Mouse (Mus musculus) MEL (cell line): ENCODE measurements around the gene Tox3. TPM values are rescaled to one million over a fixed set of nuclear protein-coding genes. Genes with fewer than 3 reads are reported as not detected.

Experiments used
- DNase-seq: peaks from one replicate; pipeline ENCODE4 v3.0.0; 2011; ENCODE audit warnings: low read depth, low spot score
- H3K27ac ChIP-seq: 2 replicates; pipeline ENCODE4 v1.5.1; 2012; ENCODE audit warnings: low read depth, mild to moderate bottlenecking, control low read depth, low read length, moderate library complexity; ENCODE audit not compliant: control insufficient read depth
- H3K27me3 ChIP-seq, 2 experiments: fragments of 150-350 bp in 1 of 2; sonication (generic) in 1 of 2; 2 replicates each; pipeline ENCODE4 v1.6.1; 2012; ENCODE audit warnings: low read length in 2 of 2, mild to moderate bottlenecking in 2 of 2, improper control_type of control experiment in 1 of 2, moderate library complexity in 1 of 2; ENCODE audit not compliant: insufficient read depth in 2 of 2, control insufficient read depth in 1 of 2
- H3K36me3 ChIP-seq, 2 experiments: 2 replicates each; pipeline ENCODE4 v1.6.1; 2012 to 2014; ENCODE audit warnings: low read length in 2 of 2, improper control_type of control experiment in 1 of 2, inconsistent platforms in 1 of 2, mild to moderate bottlenecking in 1 of 2; ENCODE audit not compliant: insufficient read depth in 2 of 2, control insufficient read depth in 1 of 2
- H3K4me1 ChIP-seq, 2 experiments: fragments of 150-350 bp in 1 of 2; sonication (generic) in 1 of 2; 2 replicates each; pipeline ENCODE4 v1.6.1; 2012; ENCODE audit warnings: low read length in 2 of 2, improper control_type of control experiment in 1 of 2, mild to moderate bottlenecking in 1 of 2; ENCODE audit not compliant: insufficient read depth in 2 of 2, control insufficient read depth in 1 of 2
- H3K4me3 ChIP-seq, 2 experiments: fragments of 150-350 bp in 1 of 2; sonication (generic) in 1 of 2; 2 replicates each; pipeline ENCODE4 v1.5.1; 2012; ENCODE audit warnings: low read depth in 2 of 2, low read length in 2 of 2, mild to moderate bottlenecking in 2 of 2, moderate library complexity in 2 of 2, control low read depth in 1 of 2, improper control_type of control experiment in 1 of 2; ENCODE audit not compliant: control insufficient read depth in 1 of 2, insufficient read depth in 1 of 2
- H3K79me2 ChIP-seq: 2 replicates; pipeline ENCODE4 v1.6.1; 2012; ENCODE audit warnings: mild to moderate bottlenecking, low read length, moderate library complexity; ENCODE audit not compliant: control insufficient read depth, poor library complexity, insufficient read depth
- H3K9ac ChIP-seq: 2 replicates; pipeline ENCODE4 v1.6.1; 2012; ENCODE audit warnings: low read depth, mild to moderate bottlenecking, control low read depth, low read length, moderate library complexity; ENCODE audit not compliant: control insufficient read depth, poor library complexity, severe bottlenecking
- H3K9me3 ChIP-seq: fragments of 150-350 bp; sonication (generic); replicated peaks from 2 replicates; pipeline ENCODE4 v1.6.1; 2012; ENCODE audit warnings: mild to moderate bottlenecking, low read length, improper control_type of control experiment, moderate library complexity; ENCODE audit not compliant: insufficient read depth
- CHD1 ChIP-seq: IDR thresholded peaks from 2 replicates; pipeline ENCODE4 v1.6.1; 2012; ENCODE audit warnings: low read depth, mild to moderate bottlenecking, inconsistent platforms, low read length, improper control_type of control experiment
- CHD2 ChIP-seq: IDR thresholded peaks from 2 replicates; pipeline ENCODE4 v1.6.1; 2011; ENCODE audit warnings: low read length, improper control_type of control experiment
- ETS1 ChIP-seq: IDR thresholded peaks from 2 replicates; pipeline ENCODE4 v1.6.1; 2012; ENCODE audit warnings: low read depth, mild to moderate bottlenecking, inconsistent platforms, low read length, improper control_type of control experiment, moderate library complexity
- GATA1 ChIP-seq: IDR thresholded peaks from 2 replicates; pipeline ENCODE4 v1.6.1; 2011; ENCODE audit warnings: low read depth, low read length, improper control_type of control experiment
- HCFC1 ChIP-seq: IDR thresholded peaks from 2 replicates; pipeline ENCODE4 v1.6.1; 2012; ENCODE audit warnings: low read depth, mild to moderate bottlenecking, inconsistent platforms, low read length, improper control_type of control experiment, moderate library complexity
- JUND ChIP-seq: IDR thresholded peaks from 2 replicates; pipeline ENCODE4 v1.6.1; 2011; ENCODE audit warnings: low read depth, mild to moderate bottlenecking, improper control_type of control experiment, low read length
- KAT2A ChIP-seq: conservative IDR thresholded peaks from 2 replicates; pipeline ENCODE4 v1.6.1; 2012; ENCODE audit warnings: low read depth, low read length, improper control_type of control experiment, inconsistent platforms
- MAFK ChIP-seq: IDR thresholded peaks from 2 replicates; pipeline ENCODE4 v1.6.1; 2011; ENCODE audit warnings: low read depth, mild to moderate bottlenecking, low read length, improper control_type of control experiment, borderline replicate concordance
- MAZ ChIP-seq: IDR thresholded peaks from 2 replicates; pipeline ENCODE4 v1.6.1; 2012; ENCODE audit warnings: low read depth, mild to moderate bottlenecking, inconsistent platforms, low read length, improper control_type of control experiment
- MXI1 ChIP-seq: IDR thresholded peaks from 2 replicates; pipeline ENCODE4 v1.6.1; 2011; ENCODE audit warnings: mild to moderate bottlenecking, low read depth, low read length, improper control_type of control experiment
- MYB ChIP-seq: IDR thresholded peaks from 2 replicates; pipeline ENCODE4 v1.6.1; 2011; ENCODE audit warnings: mild to moderate bottlenecking, low read depth, low read length, improper control_type of control experiment
- MYC ChIP-seq: IDR thresholded peaks from 2 replicates; pipeline ENCODE4 v1.6.1; 2011; ENCODE audit warnings: low read depth, mild to moderate bottlenecking, low read length, improper control_type of control experiment, moderate library complexity
- NELFE ChIP-seq: IDR thresholded peaks from 2 replicates; pipeline ENCODE4 v1.6.1; 2011; ENCODE audit warnings: low read depth, low read length, improper control_type of control experiment
- RAD21 ChIP-seq: IDR thresholded peaks from 2 replicates; pipeline ENCODE4 v1.6.1; 2011; ENCODE audit warnings: mild to moderate bottlenecking, low read depth, low read length, improper control_type of control experiment
- RCOR1 ChIP-seq: IDR thresholded peaks from 2 replicates; pipeline ENCODE4 v1.6.1; 2012; ENCODE audit warnings: low read depth, mild to moderate bottlenecking, inconsistent platforms, low read length, improper control_type of control experiment
- TAL1 ChIP-seq: IDR thresholded peaks from 2 replicates; pipeline ENCODE4 v1.6.1; 2012; ENCODE audit warnings: mild to moderate bottlenecking, inconsistent platforms, low read length, moderate library complexity, mixed read lengths
- UBTF ChIP-seq: IDR thresholded peaks from 2 replicates; pipeline ENCODE4 v1.6.1; 2012; ENCODE audit warnings: low read depth, mild to moderate bottlenecking, inconsistent platforms, low read length, improper control_type of control experiment, moderate library complexity, borderline replicate concordance; ENCODE audit not compliant: insufficient read depth
- ZKSCAN1 ChIP-seq: IDR thresholded peaks from 2 replicates; pipeline ENCODE4 v1.6.1; 2012; ENCODE audit warnings: low read depth, mild to moderate bottlenecking, inconsistent platforms, low read length, improper control_type of control experiment, moderate library complexity
- ZNF384 ChIP-seq: IDR thresholded peaks from 2 replicates; pipeline ENCODE4 v1.6.1; 2012; ENCODE audit warnings: low read depth, mild to moderate bottlenecking, inconsistent platforms, low read length, improper control_type of control experiment
- polyA plus RNA-seq, 2 experiments: library from polyadenylated mRNA; stranded (reverse) in 1 of 2; unstranded in 1 of 2; fragments of >175 nt in 1 of 2; fragments of >200 nt in 1 of 2; gene quantifications; 2 replicates each; pipeline versions ENCODE4 v1.2.1 to v1.2.4; 2012; ENCODE audit warnings: low replicate concordance in 2 of 2, low read depth in 1 of 2; ENCODE audit not compliant: insufficient read length in 2 of 2, insufficient read depth in 1 of 2, missing spikeins in 1 of 2
- total RNA-seq: library from RNA; depleted of rRNA; stranded (reverse); fragments of 300-350 nt; gene quantifications from 2 replicates; pipeline ENCODE4 v1.2.3, GENCODE M21; 2012

The Tox3 gene
- total and polyA plus RNA-seq, 3 experiments: not detected

DNA sequence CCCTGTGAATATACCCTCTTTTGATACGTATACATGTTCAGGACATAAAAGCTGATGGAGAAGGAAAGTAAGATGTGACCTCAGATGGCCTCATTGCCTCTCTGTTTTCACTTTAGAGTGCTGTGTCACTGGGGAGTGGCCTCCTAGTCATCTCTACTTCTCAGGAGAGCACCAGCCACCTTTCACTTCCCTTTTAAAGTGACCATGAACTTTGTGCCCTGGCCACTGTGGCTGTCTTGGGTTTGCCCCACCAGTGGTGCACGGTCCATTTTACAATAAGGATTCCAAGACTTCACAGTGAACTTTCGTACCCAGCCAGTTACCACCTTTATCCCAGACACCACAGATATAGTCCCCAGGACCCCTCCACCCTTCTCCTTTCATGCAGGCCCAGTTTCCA, 29.9 kb upstream of the Tox3 start:
- H3K27ac ChIP-seq: no peak overlapping the region
- no peaks in the 10 kb centered on the region for H3K27me3 ChIP-seq
- TF ChIP-seq MYB: no peak

DNA sequence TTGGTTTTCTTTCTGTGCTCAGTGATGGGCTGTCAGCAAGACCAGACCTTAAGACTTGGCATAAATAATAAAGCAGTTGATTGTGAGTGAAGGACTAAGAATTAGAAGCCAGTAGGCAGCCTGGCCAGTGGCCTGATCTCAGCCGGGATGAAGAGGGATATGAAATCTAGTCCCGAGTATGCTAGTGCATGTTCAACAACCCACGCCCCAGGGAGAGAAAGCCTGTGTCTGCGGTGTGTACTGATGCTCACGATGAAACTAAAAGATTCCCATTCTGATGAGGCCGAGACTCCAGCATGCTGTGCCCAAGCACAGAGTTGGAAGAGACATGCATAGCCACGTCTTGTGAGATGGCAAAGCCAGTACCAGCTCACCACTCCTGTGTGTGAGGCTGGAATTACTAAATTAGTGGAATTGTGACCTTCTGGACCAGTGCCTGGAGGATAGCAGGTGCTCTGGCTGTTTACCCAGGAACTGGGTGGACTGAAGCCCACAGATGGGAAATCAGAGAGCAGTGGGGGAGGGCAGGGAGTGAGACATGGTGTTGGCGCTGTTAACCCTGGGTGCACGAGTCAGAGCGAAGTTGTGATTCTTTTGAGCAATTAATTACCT, 23.6 kb upstream of the Tox3 start:
- no peaks in the 10 kb centered on the region for H3K4me1 ChIP-seq
- H3K4me3 ChIP-seq: no peak overlapping the region

More for the DNA sequence above, 29.9 kb upstream of the Tox3 start:
- no peak for DNase-seq
- Histone ChIP-seq H3K9ac (no peak overlapping the region), H3K4me1 (no peaks in the 10 kb centered on the region), H3K79me2 (no peaks in the 10 kb centered on the region), H3K4me3 (no peak overlapping the region), H3K36me3 (no peaks in the 10 kb centered on the region), H3K9me3 (no peaks in the 10 kb centered on the region)

DNA sequence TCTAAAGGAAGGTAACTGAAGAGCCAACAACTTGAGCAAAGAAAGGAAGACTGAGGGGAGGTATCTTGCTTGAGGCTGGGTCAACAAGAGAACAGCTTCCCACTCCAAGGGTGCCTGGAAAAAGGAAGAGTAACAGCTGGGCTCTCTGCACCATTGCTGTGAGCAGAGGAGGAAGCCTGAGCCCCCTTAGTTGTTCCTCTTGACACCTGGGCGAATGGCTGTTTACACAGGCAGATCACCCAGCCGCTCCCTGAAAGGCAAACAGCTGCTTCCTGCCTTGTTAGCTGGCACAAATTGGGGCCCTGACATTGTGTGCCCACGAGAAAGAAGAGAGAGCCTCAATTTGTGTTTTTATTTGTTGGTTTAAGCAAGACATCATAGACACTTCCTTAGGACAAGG, 21.7 kb upstream of the Tox3 start:
- no peaks in the 10 kb centered on the region for H3K27me3 ChIP-seq
- H3K4me1 ChIP-seq: no peaks in the 10 kb centered on the region
- DNase-seq: no peak
- TF ChIP-seq NELFE (no peak), ZKSCAN1 (no peak), KAT2A (no peak), UBTF (no peak), JUND (no peak), MAZ (no peak), CHD1 (no peak), HCFC1 (no peak), RAD21 (no peak), TAL1 (no peak), ETS1 (no peak), MXI1 (no peak), CHD2 (no peak), GATA1 (no peak), ZNF384 (no peak), RCOR1 (no peak), MYB (no peak), MAFK (no peak)
- H3K9me3 ChIP-seq: no peaks in the 10 kb centered on the region
- no peak overlapping the region for H3K27ac ChIP-seq
- H3K4me3 ChIP-seq: no peak overlapping the region
- no peaks in the 10 kb centered on the region for H3K36me3 ChIP-seq
- no peaks in the 10 kb centered on the region for H3K79me2 ChIP-seq
- no peak overlapping the region for H3K9ac ChIP-seq

More for the DNA sequence above, 23.6 kb upstream of the Tox3 start:
- no peak for TF ChIP-seq MYC
- Histone ChIP-seq H3K79me2 (no peaks in the 10 kb centered on the region), H3K27me3 (no peaks in the 10 kb centered on the region), H3K9me3 (no peaks in the 10 kb centered on the region), H3K9ac (no peak overlapping the region), H3K27ac (no peak overlapping the region), H3K36me3 (no peaks in the 10 kb centered on the region)
- DNase-seq: no peak
